Mouse (Mus musculus): Measurements from ENCODE around the gene Apc2.

- TF ChIP-seq JUND (conservative IDR thresholded peaks at IDR 0.05; ENCODE audit: low read depth, low read length) = no peak
- no peak for TF ChIP-seq POLR2A (IDR thresholded peaks at IDR 0.05; ENCODE audit: low read depth, low read length)
- TF ChIP-seq CHD2 (IDR thresholded peaks at IDR 0.05; ENCODE audit: low read length) = no peak
- TF ChIP-seq CHD1 (IDR thresholded peaks at IDR 0.05; ENCODE audit: low read depth, low read length) = no peak
- no peak for TF ChIP-seq USF1 (IDR thresholded peaks at IDR 0.05; ENCODE audit: low read depth, low read length)
- TF ChIP-seq EP300 (IDR thresholded peaks at IDR 0.05; ENCODE audit: low read length) = no peak
- TF ChIP-seq UBTF (IDR thresholded peaks at IDR 0.05; ENCODE audit: low read depth, low read length) = no peak
- 0 out of 2 replicates have a peak, but pooled peaks have one; percentile 3 for TF ChIP-seq SIN3A (IDR thresholded peaks at IDR 0.05; ENCODE audit: low read length)
- no peak for TF ChIP-seq TBP (conservative IDR thresholded peaks at IDR 0.05; ENCODE audit: low read depth, low read length)
- TF ChIP-seq CTCF (conservative IDR thresholded peaks at IDR 0.05 in 1 of 2, IDR thresholded peaks at IDR 0.05 in 1 of 2; ENCODE audit: low read depth in 2 of 2, low read length in 2 of 2) = no peak
Measured at GRCm38 (mm10) chr10:80259861-80260641, 35.7 kb upstream of the Apc2 start.
